Mouse (Mus musculus) bone marrow macrophage, adult 2 months (primary cell): ENCODE data around the gene Ank3. TPM values are rescaled to one million over a fixed set of nuclear protein-coding genes. Genes with fewer than 3 reads are reported as not detected.
"Not testable (repeated sequence)": the region's sequence is repeated elsewhere in the genome, so short reads cannot be mapped to it uniquely, and the experiment has no call there.

Experiments used
- H3K27ac ChIP-seq: 2 replicates; pipeline ENCODE4 v1.5.1; 2012; ENCODE audit warnings: low read depth, low read length; ENCODE audit not compliant: insufficient read depth
- H3K4me1 ChIP-seq: 2 replicates; pipeline ENCODE4 v1.6.1; 2012; ENCODE audit warnings: low read length; ENCODE audit not compliant: control insufficient read depth, insufficient read depth
- H3K4me3 ChIP-seq: 2 replicates; pipeline ENCODE4 v1.5.1; 2012; ENCODE audit warnings: mild to moderate bottlenecking, low read length, moderate library complexity; ENCODE audit not compliant: insufficient read depth
- CTCF ChIP-seq: IDR thresholded peaks from 2 replicates; pipeline ENCODE4 v1.5.1; 2012; ENCODE audit warnings: low read depth, mild to moderate bottlenecking, low read length, moderate library complexity
- POLR2A ChIP-seq: IDR thresholded peaks from 2 replicates; pipeline ENCODE4 v1.6.1; 2012; ENCODE audit warnings: mild to moderate bottlenecking, low read depth, low read length, borderline replicate concordance
- polyA plus RNA-seq: library from polyadenylated mRNA; stranded (reverse); fragments of >200 nt; gene quantifications from 2 replicates; pipeline ENCODE4 v1.2.4, GENCODE M21; 2012; ENCODE audit not compliant: missing spikeins, insufficient read depth, insufficient read length

Ank3 gene
- polyA plus RNA-seq, 1 experiment = 1.5 TPM

GRCm38 (mm10) chr10:69899788-69900187, 501.2 kb downstream of the Ank3 start:
- no peak for TF ChIP-seq CTCF
- no peak for TF ChIP-seq POLR2A
- H3K4me1 ChIP-seq = no peaks in the 10 kb centered on the region
- no peak overlapping the region for H3K4me3 ChIP-seq

GRCm38 (mm10) chr10:69902024-69902423, 503.5 kb downstream of the Ank3 start:
- no peak overlapping the region for H3K4me3 ChIP-seq
- no peaks in the 10 kb centered on the region for H3K4me1 ChIP-seq
- TF ChIP-seq POLR2A = no peak
- TF ChIP-seq CTCF = no peak
- H3K27ac ChIP-seq = no peak overlapping the region

More at GRCm38 (mm10) chr10:69899788-69900187, 501.2 kb downstream of the Ank3 start:
- H3K27ac ChIP-seq = no peak overlapping the region

- Histone ChIP-seq H3K4me3 (no peak overlapping the region), H3K4me1 (no peaks in the 10 kb centered on the region), H3K27ac (no peak overlapping the region)
- TF ChIP-seq POLR2A (no peak), CTCF (no peak)
Measured at GRCm38 (mm10) chr10:69904321-69904720, 505.7 kb downstream of the Ank3 start.

- no peak for TF ChIP-seq POLR2A
- TF ChIP-seq CTCF = no peak
- H3K4me3 ChIP-seq = no peak overlapping the region
- no peaks in the 10 kb centered on the region for H3K4me1 ChIP-seq
- no peak overlapping the region for H3K27ac ChIP-seq
Measured at GRCm38 (mm10) chr10:69907795-69908764, 509.5 kb downstream of the Ank3 start.

- Histone ChIP-seq H3K4me1 (no peaks in the 10 kb centered on the region), H3K27ac (no peak overlapping the region)
- TF ChIP-seq POLR2A = no peak
- no peak for TF ChIP-seq CTCF
Measured at GRCm38 (mm10) chr10:69909856-69910255, 511.3 kb downstream of the Ank3 start.

GRCm38 (mm10) chr10:69910304-69910703, 511.7 kb downstream of the Ank3 start:
- H3K4me1 ChIP-seq, H3K27ac ChIP-seq, H3K4me3 ChIP-seq: not testable (repeated sequence)

More at GRCm38 (mm10) chr10:69909856-69910255, 511.3 kb downstream of the Ank3 start:
- no peak overlapping the region for H3K4me3 ChIP-seq

- not testable (repeated sequence) for H3K27ac ChIP-seq, H3K4me1 ChIP-seq, H3K4me3 ChIP-seq
Measured at GRCm38 (mm10) chr10:69910726-69911125, 512.2 kb downstream of the Ank3 start.

- no peak for TF ChIP-seq CTCF
- no peak for TF ChIP-seq POLR2A
- Histone ChIP-seq H3K4me1 (no peaks in the 10 kb centered on the region), H3K4me3 (no peak overlapping the region), H3K27ac (no peak overlapping the region)
Measured at GRCm38 (mm10) chr10:69915566-69915965, 517.0 kb downstream of the Ank3 start.

GRCm38 (mm10) chr10:69916205-69916604, 517.6 kb downstream of the Ank3 start:
- no peak overlapping the region for H3K27ac ChIP-seq
- H3K4me3 ChIP-seq = no peak overlapping the region
- TF ChIP-seq CTCF (no peak), POLR2A (no peak)
- H3K4me1 ChIP-seq = no peaks in the 10 kb centered on the region

GRCm38 (mm10) chr10:69916689-69917435, 518.3 kb downstream of the Ank3 start:
- no peaks in the 10 kb centered on the region for H3K4me1 ChIP-seq
- no peak overlapping the region for H3K27ac ChIP-seq
- H3K4me3 ChIP-seq = no peak overlapping the region
- TF ChIP-seq POLR2A (no peak), CTCF (no peak)
